Mouse (Mus musculus) kidney, postnatal 36 days (tissue): ENCODE results near the gene Vps13d.
"Not testable (repeated sequence)": the region's sequence is repeated elsewhere in the genome, so short reads cannot be mapped to it uniquely, and the experiment has no call there.

Source experiments
- DNase-seq, 2 experiments: peaks; one replicate each; pipeline ENCODE4 v3.0.0; 2021 to 2022; ENCODE audit warnings: mixed read lengths in 2 of 2

The Vps13d gene

DNA sequence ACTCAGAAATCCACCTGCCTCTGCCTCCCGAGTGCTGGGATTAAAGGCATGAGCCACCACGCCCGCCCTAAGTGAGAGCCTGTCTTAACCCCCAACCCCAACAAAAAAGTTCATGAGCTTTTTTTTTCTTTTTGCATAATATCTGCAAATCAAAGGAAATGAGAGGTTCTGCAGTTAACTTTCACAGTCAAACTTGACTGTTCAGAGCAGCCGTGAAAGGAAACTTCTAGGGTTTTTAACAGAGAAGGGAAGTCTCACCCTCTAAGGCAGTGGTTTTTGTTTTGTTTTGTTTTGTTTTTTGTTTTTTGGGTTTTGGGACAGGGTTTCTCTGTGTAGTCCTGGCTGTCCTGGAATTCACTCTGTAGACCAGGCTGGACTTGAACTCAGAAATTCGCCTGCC, 15.8 kb upstream of the Vps13d start:
- DNase-seq: no peak

DNA sequence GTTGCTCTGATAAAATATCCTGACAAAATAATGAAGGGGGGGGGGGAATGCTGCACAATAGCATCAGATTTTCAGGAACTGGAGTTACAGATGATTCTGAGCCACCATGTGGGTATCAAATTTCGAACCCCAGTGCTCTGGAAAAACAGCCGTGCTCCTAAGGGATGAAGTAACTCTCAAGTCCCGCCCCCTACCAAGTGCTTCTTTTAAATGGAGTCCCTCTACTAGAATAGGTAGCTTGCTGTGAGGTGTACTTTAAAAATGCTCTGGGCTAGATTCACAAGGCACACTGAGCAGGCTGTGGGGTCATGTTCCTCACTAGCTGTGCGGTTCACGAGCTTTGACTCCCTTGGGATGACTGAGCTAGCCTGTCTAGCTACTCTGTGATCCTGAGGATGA, 14.9 kb upstream of the Vps13d start:
- DNase-seq: no peak

DNA sequence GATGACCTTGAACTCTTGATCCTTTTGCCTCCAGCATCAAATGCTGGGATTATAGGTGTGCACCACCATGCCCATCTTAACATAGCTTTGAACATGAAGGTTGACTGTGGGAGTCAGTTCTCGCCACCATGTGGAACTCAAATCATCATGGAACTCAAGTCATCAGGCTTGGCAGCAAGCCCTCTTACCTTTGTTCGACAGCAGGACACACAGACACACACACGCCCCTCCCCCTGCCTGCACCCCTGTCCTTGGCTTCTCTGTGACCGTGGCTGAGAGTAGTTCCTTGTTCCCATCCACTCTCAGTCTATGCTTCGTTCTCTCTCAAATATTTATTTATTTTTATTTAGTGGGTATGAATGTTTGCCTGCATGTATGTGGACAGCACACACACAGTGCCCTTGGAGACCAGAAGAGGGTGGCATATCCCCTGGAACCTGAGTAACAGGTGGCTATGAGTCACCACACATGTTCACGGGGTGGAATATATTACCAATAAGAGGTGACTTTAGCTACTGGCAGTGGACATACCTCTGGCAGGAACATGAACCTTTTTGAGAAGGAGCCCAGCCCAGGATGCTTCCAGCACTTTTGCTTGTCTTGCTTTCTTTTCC, 14.4 kb upstream of the Vps13d start:
- DNase-seq: no peak

- no peak for DNase-seq
These were observed 13.0 kb upstream of the Vps13d start for GRCm38 (mm10) chr4:145207718-145208371.

GRCm38 (mm10) chr4:145204779-145205178, 10.0 kb upstream of the Vps13d start:
- DNase-seq: no peak

DNA sequence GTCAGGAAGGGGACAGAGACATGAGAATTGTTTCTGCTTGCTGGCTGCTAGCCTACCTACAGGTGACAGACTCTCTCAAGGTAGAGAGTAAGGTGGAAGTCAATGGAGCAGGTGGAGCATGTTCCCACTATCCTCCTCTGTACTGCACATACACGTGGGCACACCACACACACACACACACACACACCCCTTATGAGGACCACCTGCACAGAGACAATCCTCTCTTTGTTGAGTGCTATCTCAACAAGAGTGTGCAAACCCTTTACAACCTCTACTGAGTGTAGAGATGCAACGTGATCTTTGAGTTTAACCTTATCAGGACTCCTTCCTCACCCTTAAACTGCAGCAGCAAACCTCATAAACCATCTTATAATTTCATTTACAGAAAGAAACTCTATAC, 8.5 kb upstream of the Vps13d start:
- no peak for DNase-seq

DNA sequence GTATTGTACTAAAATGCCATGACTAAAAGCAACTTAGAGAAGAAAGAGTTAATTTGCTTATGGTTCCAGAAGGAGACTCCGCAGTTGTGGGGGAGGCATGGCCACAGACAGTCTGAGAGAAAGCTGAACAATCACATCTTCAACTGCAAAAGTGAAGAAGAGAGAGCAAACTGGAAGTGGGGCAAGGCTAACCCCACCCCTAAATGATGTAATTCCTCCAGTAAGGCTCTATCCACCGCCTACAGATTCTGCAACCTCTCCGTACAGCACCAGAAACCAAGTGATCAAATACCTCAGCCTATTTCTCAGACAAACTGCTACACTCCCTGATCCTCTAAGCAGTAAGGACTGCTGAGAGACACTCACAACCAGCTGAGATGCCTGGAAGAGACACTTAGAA, 6.6 kb upstream of the Vps13d start:
- DNase-seq: no peak

- peak in 1 of 2 experiments; percentile 23 for DNase-seq
These were observed 5.3 kb upstream of the Vps13d start for GRCm38 (mm10) chr4:145199982-145200699.

GRCm38 (mm10) chr4:145196586-145196985, 1.8 kb upstream of the Vps13d start:
- DNase-seq: peak in 1 of 2 experiments; percentile 33

GRCm38 (mm10) chr4:145195172-145195571, 367 bp upstream of the Vps13d start:
- DNase-seq: no peak

DNA sequence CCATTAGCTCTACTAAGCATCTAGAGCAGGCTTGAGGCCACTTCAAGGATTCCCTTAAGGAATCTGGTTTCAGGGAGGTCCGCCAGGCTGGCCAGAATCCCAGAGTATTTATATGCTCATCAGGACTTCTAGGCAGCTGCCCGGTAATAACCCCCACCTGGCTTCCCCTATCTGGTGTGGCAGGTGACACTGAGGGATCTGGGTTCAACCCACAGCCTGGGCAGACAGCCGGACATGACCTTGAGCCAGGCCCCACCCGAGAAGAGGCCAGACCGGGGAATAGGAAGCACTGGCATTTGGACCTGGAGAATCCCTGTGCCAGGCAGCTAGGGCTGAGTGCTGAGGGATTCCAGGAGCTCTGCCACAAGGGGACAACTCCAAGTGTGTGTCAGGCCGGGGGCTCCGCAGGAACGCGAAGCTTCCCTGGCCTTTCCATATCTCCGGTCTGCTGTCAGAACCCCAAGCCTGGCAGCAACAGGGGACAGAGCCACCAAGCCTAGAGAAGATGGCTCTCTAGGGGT, 754 bp downstream of the Vps13d start:
- peak; percentile 72 to 74 for DNase-seq

DNA sequence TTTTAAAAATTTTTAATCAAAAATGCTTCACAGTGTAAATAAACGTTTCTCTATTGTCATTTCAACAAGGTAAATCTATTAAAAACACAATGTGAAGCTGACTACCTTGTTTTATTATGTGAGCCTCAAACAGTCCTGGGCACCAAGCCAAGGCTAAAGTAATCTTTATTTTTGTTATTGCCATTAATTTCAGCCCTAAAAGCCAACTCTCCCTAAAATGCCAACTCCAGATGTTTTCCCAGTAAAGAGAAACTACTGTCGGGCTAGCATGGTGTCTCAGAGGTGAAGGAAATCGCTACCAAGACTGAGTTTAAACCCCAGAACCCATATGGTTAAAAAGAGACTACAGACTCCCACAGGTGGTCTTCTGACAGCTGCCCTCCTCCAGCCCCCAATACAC, 1.4 kb downstream of the Vps13d start:
- DNase-seq: no peak

DNA sequence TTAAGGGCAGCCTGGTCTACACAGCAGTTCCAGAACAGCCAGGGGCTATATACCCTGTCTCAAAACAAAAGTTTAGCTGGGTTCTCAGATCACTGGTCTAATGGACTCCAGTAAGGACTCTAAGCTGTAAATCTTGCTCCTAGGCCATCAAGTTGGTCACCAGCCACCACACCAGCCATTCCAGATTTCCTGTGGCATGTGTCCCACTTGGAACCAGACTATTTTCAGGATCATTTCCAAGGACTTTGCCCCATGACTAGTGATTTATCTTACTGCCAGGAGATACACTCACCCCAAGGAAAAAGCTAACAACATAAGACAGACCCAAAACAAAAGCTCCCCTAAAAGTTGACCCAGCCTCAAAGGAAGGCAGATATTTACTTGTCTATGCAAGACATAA, 2.1 kb downstream of the Vps13d start:
- DNase-seq: peak; percentile 66 to 78

- no peak for DNase-seq
These were observed 6.2 kb downstream of the Vps13d start for GRCm38 (mm10) chr4:145188561-145188960.

- DNase-seq: peak; percentile 34 to 39
These were observed 7.2 kb downstream of the Vps13d start for GRCm38 (mm10) chr4:145187619-145188018.

DNA sequence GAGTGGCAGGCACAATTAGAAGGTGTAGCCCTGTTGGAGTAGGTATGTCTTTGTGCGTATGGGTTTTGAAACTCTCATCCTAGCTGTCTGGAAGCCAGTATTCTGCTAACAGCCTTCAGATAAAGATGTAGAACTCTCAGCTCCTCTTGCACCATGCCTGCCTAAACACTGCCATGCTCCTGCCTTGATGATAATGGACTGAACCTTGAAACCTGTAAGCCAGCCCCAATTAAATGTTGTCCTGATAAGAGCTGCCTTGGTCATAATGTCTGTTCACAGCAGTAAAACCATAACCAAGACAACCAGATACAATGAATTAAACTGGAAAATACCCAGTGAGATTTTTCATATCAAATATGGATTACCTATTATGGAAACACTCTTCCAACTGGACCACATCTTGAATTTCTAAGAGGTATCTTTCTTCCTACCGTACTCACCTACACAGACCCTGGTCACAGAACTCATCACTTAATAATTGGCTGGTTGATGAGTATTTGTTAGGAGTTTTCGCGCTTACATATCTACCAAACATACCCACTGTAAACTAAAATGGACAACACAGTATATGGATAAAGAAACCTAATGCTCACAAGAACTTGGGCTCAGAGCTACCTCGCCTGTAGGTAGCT, 15.8 kb downstream of the Vps13d start:
- no peak for DNase-seq

DNA sequence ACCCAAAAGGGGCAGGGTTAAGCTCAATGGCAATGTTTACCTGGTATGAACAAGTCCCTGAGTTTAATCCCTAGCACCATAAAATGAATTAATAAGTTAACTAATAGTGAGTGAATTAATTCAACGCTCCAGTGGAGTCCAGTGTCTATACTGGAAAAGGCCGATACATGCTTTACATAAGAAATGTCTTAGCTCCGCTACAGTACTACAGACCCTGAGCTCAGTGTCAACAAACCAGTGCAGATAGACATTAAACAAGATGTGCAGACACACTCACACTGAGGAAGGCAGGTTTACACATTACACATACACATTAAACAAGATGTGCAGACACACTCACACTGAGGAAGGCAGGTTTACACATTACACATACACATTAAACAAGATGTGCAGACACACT, 29.3 kb downstream of the Vps13d start:
- not testable (repeated sequence) for DNase-seq

DNA sequence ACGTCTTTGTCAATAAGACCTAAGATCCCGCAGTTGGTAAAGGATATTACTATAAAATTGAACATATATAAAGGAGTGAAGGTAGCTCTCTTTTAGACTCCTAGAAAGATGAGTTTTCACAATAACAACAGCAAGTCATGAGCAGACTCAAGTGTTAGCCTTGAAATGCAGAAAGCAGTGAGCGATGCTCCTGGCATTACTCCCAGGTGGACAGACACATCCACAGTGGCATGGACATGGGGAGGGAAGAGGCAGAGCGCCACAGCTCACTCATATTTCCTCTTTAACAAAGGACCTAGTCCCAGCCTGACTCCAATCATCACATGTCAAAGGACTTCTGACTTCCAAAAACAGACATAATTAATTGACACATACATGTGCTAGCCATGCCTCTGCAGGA, 30.7 kb downstream of the Vps13d start:
- DNase-seq: no peak

- peak; percentile 14 to 15 for DNase-seq
These were observed 33.6 kb downstream of the Vps13d start for GRCm38 (mm10) chr4:145161243-145161642.

GRCm38 (mm10) chr4:145155956-145156355, 38.8 kb downstream of the Vps13d start:
- peak; percentile 48 to 68 for DNase-seq

- no peak for DNase-seq
These were observed 43.7 kb downstream of the Vps13d start for GRCm38 (mm10) chr4:145151103-145151486.

DNA sequence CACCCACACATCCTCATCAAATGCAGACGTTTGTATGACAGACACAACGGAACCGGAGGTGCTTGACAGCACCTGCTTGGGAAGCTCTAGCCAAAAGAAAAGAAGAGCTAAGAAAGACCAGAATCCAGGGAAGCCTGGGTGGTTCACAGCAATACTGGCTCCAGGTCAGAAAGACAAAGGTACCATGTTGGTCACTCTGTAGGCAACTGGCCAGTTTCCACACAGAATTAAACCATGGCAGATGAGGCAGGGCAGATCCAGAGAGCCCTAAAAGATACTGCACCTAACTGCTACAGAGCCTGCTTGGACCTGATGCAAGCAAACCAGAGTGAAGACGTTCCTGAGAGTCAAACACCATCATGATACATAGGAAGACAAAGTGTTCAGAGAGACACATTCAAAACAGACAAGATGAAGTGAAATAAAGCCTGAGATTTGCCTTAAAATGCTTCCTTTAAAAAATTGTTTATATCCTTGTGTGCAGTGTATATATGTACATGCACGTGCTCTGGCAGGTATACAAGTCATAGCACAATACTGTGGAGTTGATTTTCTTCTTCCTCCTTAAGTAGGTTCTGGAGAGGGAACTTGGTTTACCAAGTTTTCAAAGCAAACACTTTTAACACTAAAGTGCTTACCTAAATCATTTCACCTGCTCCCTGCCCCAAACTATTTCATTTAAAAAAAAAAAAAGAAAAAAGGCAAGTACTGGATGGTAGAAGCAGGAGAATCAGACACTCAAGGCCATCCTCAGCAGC, 44.3 kb downstream of the Vps13d start:
- no peak for DNase-seq
